Mouse (Mus musculus): ENCODE data around the gene Tbcc.

The Tbcc gene

GRCm38 (mm10) chr17:46903876-46904490 lies 13.5 kb downstream of the Tbcc start:
- DNase-seq (ENCODE audit: low spot score), result peak; percentile 90

DNA sequence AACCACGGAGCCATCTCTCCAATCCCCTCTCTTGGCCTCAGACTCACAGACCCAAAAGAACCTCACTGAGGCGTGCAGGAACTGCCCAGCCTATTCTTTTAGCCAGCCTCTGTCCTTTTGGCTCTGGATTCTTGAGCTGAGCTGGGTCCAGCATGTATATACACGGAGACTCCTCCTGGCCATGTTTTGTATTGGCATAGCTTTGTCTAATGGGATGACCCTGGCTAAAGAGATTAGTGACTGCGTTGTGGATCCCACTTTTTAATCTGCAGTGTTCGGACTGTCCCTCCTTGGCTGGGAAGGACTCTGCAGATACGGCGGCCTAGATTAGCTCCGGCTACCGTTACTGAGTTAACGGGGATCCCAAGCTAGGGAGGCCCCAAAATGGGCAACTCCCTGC lies 19.7 kb downstream of the Tbcc start, which contains the start of gene Prph2:
Prph2 (plus strand) TSS at position 274 of the 400 bp plus-strand sequence.
- DNase-seq (ENCODE audit: low spot score), result no peak

- peak; percentile 27 for DNase-seq (ENCODE audit: low spot score)
Observed at GRCm38 (mm10) chr17:46912331-46912730, 21.8 kb downstream of the Tbcc start.

DNA sequence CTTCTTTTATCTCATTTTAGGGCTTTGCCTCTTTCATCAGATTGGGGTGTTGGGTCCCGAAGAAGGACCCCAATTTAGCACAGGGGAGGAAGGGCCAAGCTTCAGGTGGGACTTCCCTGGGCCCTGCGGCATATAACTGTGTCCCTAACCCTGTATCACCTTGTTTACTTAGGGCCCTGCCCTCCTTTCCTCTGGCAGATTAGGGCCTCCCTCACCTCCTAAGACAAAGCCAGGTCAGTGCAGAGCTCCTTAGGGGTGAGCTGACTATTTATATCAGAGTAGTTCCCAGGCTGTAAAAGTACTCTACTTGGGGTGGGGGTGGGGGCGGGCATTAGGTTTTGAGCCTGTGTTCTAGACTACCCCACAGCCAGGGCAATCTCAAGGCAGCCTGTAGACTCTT lies 24.6 kb downstream of the Tbcc start:
- no peak for DNase-seq (ENCODE audit: low spot score)

GRCm38 (mm10) chr17:46918951-46919350 lies 28.5 kb downstream of the Tbcc start:
- DNase-seq (ENCODE audit: low spot score), result no peak

- DNase-seq (ENCODE audit: low spot score), result no peak
Observed at GRCm38 (mm10) chr17:46920855-46921254, 30.4 kb downstream of the Tbcc start.

DNA sequence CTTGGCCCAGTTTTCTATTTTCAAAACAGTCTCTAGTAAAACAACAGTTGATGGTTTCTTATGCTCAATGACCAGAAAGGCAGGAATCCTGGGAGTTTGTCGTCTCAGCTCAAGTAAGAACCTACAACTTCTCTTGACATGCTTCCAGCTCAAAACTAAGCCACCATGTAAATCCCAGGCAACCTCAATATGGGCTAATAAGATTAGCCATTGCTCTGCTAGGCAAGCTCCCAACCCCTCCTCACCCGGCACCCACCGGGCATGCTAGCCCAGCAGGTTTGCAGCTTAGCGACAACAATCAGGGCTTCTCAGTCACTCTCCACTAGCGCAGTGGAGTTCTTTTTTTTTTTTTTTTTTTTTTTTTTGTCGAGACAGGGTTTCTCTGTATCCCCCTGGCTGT lies 35.7 kb downstream of the Tbcc start:
- no peak for DNase-seq (ENCODE audit: low spot score)

GRCm38 (mm10) chr17:46926941-46927340 lies 36.5 kb downstream of the Tbcc start:
- DNase-seq (ENCODE audit: low spot score), result no peak

DNA sequence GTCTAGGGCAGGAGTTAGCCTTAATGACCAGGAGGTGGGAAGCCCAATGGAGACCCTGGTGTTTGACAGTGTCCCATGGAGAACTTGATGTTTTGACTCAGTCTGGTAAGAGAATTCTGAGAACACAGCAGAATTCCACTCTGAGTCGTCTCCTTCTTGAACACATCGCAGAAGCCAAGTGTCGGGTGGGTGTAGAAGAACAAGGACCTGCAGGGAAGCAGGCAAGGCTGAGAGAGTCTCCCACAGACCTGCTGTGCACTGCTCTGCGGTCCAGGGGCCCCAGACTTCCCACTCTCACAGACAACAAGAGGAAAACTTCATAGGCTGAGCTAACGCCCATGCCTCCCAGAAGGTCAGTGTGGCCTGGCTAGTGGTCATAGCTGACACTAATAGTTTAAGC lies 37.3 kb downstream of the Tbcc start:
- DNase-seq (ENCODE audit: low spot score), result no peak

- DNase-seq (ENCODE audit: low spot score), result no peak
Observed at GRCm38 (mm10) chr17:46929277-46929676, 38.8 kb downstream of the Tbcc start.

DNA sequence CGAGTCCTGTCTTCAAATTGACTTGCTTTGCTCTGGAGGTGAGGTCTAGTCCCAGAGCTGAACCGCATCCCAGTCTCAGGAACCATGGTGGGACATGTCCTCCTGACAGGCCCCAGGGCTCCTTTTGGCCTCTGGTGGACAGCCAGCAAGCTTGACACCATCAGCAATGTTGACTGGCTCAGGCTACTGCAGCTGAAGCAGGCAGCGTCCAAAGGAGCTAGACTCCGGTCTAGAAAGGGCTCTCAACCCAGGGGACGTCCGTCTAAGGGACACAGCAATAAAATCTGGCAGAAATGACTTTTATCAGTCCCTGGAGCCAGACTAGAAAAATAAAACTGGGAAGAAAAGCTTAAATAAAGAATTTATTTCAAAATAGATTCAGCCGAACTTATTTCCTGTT lies 39.4 kb downstream of the Tbcc start:
- DNase-seq (ENCODE audit: low spot score), result no peak

DNA sequence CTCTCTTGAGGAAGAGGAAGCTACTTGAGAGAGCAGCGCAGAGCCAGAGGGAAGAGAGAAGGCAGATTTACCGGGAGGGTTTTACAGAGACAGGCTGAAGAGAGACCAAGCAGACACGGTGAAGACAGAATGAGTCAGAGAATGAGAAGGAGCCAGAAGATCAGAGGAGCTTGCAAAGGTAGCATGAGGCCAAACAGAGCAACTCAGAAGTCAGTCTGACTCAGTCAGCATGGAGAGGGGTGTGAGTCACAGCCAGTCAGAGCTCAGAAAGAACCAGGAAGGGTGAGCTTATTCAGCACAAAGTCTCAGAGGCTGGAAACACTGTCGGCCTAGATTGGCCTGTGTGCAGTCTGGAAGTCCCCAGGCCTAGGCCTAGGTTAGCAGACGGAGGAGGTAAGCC lies 42.5 kb downstream of the Tbcc start:
- DNase-seq (ENCODE audit: low spot score), result peak; percentile 61

DNA sequence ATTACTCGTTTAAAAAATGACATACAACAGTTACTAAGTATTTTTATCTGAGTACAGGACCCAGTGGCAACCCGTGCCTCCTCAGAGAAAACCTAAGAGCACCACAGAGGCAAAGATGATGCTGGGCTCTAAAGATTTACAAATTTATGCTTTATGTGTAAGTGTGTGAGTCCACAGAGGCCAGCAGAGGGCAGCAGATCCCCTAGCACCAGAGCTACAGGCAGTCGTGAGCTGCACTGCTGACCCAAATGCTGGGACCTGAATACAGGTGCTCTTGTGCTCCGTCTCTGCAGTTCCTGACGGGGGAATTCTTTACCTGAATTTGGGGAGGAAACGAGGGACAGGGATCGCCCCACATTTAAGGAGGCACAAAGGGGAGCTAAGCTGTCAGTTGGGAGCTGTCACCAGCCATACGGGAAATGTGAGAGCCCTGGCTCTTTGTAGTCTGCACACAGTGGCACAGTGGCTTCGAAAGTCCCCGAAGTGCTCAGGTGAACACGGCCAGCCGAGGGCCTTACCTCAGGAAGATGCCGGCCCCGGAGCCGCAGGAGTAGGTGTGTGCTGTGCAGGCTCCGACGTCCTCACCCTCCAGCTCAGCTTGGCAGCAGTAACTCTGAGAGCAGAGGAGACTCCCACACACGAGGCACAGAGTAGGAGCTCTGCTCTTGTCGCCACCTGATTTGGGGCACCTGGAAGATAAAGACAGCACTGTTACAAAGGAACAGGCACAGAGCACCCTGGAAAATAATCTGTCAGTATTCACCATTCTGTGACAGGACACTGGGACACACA lies 43.3 kb downstream of the Tbcc start:
- DNase-seq (ENCODE audit: low spot score), result peak; percentile 69

DNA sequence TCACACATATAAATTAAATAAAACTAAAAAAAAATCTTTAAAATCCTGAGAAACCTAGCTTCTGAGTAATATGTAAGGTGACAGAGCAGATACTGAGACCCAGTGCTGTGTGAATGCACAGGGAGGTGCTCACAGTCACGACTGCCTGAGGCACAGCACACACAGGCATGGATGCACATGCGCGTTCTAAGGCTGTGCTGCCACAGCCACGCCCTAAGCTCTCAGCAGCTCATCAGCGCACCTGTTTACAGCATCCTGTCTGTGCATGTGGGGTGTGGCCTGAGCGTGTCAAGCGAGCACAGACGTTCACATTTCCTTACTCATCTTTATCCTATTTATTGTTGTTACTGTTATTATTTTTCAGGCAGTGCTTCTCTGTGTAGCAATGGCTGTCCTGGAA lies 50.0 kb downstream of the Tbcc start:
- DNase-seq (ENCODE audit: low spot score), result no peak

Measured in MN1 (cell line).